Mouse (Mus musculus): Measurements from ENCODE around the gene Ubxn4.
"Not testable (repeated sequence)": the region's sequence is repeated elsewhere in the genome, so short reads cannot be mapped to it uniquely, and the experiment has no call there.

DNA sequence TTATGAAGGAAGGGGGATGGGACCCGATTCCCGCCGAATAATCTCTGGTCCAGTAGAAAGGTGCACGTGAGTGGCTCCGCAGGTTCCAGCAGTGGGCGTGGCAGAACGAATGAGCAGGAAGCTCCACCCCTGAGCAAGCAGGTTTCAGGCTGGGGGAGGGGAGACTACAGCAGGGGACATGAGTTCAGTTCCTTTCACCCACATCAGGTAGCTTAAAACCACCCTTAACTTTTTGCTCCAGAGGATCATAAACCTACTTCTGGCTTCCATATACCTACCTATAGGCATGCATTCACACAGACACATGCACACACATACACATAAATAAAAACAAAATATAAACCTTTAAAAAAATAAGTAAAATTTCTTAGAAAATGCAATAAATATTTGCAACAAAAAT lies 23.3 kb downstream of the Ubxn4 start:
- TF ChIP-seq POLR2A (IDR thresholded peaks at IDR 0.05; ENCODE audit: borderline replicate concordance, extremely low read depth, low read depth, low read length); CTCF (IDR thresholded peaks at IDR 0.05; ENCODE audit: insufficient read depth, low read length): not testable (repeated sequence)

All from lung, adult 2 months (tissue).